Mouse (Mus musculus) cerebellum, postnatal 25 days (tissue): ENCODE results near the gene Gabrr2.

Experiments used
- DNase-seq, 2 experiments: peaks; one replicate each; pipeline ENCODE4 v3.0.0; 2021; ENCODE audit warnings: mixed read lengths in 2 of 2

Gene Gabrr2

GRCm38 (mm10) chr4:33062981-33063380, at the start of gene Gabrr2:
Gene Gabrr2, plus strand, starts transcription at chr4:33062999.
- no peak for DNase-seq

GRCm38 (mm10) chr4:33018361-33018999, 44.3 kb upstream of the Gabrr2 start:
- DNase-seq = peak; percentile 88 to 94

DNA sequence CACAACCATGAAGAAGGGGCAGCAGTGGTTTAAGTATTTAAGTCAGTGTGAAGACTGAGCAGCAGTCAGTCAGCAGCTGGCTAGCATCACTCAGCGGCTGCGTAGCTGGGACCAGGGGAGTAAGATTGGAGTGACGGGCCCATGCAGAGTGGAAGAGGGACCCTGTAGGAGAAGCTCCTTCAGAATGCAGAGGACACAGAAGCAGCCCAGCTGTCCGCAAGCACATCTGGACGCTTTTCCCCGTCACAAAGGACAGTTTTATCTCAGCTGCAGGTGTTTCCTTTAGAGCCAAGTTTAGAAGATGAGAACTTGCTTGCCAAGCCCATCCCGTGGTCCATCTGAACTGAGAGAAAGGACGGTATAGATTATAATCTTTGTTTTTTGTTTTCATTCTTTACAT, 38.4 kb upstream of the Gabrr2 start:
- DNase-seq = no peak

DNA sequence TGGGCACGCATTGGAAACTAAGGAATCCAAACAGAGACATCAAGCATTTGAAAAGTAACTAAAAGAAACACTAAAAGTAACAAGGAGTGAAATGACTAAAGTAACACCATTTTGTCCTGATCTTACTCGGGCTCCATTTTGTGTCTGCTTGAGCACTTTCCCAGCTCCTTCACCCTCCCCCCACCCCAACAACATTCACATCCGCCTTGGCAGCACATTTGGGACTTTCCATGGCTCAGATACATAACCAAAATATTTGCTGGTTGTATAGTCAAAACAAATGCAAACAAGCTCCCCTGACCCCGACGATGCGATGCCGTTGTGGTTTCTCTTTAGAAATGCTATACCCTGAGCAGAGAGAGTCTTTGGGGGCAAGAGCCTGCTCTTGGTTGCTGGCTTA, 33.7 kb upstream of the Gabrr2 start:
- no peak for DNase-seq

DNA sequence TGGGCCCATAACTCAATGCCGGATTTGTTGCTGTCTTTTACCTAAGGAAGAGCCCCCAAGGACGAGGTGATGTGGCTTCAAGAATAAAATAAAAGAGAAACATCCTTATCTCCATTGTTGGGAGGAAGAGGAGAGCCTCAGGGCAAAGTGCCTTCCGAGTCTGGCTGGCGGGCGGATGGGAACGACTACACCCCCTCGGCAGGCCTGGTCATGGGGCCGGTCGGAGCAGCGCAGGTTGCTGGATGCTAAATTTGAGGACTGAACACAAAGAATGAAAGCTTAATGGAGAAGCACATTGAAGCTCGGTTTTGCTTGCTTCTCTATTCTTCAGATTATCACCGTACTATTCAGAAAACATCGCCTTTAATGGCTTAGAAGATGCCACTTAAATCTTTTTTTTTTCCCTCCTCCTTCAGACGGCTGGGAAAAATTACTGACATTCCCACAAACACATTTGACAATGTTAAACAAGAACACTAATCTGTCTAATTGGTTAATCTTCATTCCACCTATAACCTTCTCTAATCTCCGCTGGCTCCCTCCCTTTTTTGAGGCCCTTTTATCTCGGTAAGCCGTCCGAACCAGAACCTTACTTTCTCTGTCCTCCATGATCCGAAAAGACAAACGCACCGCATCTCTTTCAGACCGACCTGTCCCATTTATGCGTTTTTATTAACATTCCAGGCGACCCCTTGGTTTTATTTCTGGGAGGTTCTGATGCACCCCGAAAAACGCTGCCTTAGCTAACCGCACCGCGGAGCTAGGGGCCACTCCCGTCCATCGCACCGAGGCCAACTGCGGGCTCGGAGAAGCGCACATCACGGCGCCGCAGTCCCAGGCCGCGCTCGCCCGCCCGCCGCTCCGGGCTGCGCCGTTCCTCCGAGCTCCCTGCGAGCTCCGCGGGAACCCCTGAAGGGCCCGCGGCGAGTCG, 32.3 kb upstream of the Gabrr2 start:
- peak; percentile 38 to 57 for DNase-seq

DNA sequence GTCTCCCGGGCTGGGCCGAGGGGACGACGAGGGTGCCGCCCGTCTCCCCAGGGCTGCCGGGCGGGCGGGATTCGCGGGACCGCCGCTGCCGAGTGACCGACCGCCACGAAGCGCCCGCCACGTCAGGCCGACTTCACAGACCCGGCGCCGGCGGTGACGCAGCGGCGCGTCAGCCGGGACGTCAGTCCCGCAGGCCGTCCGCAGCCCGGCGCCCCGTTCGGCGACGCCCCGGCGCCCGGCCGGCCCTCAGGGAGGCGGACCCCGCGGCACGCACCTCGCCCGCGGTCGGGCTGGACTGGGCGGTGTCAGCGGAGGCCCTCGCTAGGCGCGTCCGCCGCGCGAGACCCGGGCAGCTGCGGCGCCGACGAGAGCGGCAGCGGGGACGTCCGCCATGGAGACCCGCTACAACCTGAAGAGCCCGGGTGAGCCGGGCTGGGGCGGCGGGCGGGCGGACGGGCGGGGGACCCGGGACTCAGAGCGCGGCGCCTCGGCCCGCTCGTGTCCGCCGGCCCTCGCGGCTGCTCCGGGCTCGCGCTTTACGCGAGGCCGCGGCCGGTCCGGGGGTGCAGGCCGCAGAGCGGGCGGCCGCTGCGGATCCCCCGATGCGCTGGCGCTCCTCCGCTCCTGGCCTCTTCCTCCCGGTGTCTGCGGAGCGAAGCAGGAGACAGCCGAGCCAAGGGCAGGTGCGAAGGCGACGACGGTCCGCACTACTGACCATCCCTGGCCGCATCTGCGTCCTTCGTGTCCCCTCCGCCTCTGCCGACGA, 31.4 kb upstream of the Gabrr2 start, which contains the start of gene Ube2j1:
Gene Ube2j1 (plus strand): TSS at position 222 of the 766 bp plus-strand sequence.
- DNase-seq = peak; percentile 93 to 94

DNA sequence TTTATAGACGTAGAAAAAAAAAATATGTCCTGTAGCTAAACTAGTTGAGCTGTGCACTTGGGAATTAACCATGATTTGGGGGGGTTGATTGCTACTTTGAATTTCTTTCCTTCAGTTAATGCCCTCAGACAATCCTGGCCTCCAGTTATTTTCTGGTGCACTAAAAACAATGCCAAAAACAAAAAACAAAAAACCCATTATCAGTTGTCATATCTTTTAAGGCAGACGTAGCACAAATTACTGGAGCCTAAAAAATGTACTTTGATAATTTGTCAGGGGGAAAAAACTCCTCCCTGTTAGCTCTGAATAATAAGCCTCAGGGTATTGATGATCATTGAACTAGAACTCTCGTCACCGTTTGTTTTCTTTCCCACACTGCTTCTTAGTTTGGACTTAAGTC, 30.8 kb upstream of the Gabrr2 start:
- no peak for DNase-seq

- DNase-seq = no peak
Observed at GRCm38 (mm10) chr4:33033515-33033914, 29.3 kb upstream of the Gabrr2 start.

GRCm38 (mm10) chr4:33039826-33040225, 23.0 kb upstream of the Gabrr2 start:
- DNase-seq = no peak

DNA sequence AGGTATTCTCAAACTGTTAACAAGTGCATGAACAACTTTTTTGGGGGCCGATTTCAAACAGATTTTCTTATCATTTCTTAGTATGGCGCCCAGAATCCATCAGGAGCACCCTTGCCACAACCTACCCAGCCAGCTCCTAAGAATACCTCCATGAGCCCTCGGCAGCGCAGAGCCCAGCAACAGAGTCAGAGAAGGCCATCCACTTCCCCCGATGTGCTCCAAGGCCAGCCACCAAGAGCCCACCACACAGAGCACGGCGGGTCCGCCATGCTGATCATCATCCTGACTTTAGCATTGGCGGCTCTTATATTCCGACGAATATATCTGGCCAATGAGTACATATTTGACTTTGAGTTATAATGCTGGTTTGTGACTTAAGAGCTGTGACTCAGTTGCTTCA, 13.2 kb upstream of the Gabrr2 start:
- DNase-seq = no peak

GRCm38 (mm10) chr4:33052055-33052454, 10.7 kb upstream of the Gabrr2 start:
- DNase-seq = no peak

GRCm38 (mm10) chr4:33052650-33053049, 10.1 kb upstream of the Gabrr2 start:
- no peak for DNase-seq

- DNase-seq = no peak
Observed at GRCm38 (mm10) chr4:33054426-33054825, 8.4 kb upstream of the Gabrr2 start.

DNA sequence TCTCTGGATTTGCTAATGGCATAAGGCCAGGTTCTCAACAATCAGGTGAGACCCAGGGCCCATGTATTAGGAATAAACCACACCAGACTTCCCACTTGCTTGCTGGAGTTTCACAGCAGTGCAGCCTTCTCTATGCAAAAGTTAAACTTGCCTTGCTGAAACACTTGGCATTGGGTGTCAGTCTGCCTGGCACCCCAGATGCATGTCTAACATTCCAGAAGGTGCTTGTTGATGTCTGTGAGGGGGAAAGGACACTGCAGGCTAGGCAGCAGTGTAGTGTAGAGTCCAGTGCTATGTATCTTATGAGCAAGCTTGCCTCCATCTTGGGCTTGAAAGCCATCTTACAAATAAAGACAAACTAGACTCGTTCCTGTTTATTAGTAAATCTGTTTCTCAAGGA, 6.5 kb upstream of the Gabrr2 start:
- no peak for DNase-seq

DNA sequence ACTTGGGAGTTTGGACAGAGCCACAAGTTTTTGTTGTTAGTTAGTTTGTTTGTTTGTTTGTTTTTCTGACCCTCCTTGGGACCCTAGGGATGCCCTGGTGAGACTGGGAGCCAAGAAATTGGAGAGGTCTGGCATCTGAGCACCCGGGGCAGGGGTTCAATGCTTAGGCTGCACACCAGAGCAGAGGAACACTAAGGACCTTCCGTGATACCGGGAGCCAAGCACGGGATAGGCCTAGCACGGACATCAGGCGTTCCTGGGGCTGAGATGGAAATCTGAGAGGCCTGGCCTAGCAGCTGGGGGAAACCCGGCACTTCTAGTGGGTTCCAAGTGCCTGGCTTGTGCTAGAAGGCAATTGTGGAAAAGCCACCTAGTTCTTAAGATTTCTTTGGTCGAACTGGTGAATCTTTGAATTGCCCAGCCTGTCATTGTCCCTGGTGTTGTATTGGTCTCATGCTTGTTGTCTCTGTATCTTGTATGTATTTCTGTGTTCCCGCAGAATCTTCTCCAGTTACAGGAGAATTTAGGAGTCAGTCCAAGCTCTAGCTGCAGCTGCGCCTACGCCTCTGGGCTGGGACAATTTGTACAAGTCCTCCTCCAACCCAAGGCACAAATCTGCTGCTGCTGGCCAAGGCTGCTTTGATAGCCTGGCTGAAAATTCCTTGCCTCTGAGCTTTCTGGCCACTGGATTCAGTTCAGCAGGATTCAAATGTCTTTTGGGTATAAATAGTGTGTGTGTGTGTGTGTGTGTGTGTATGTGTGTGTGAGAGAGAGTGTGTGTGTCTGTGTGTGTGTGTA, 4.7 kb upstream of the Gabrr2 start:
- DNase-seq = no peak

GRCm38 (mm10) chr4:33061158-33061557, 1.6 kb upstream of the Gabrr2 start:
- DNase-seq = no peak

DNA sequence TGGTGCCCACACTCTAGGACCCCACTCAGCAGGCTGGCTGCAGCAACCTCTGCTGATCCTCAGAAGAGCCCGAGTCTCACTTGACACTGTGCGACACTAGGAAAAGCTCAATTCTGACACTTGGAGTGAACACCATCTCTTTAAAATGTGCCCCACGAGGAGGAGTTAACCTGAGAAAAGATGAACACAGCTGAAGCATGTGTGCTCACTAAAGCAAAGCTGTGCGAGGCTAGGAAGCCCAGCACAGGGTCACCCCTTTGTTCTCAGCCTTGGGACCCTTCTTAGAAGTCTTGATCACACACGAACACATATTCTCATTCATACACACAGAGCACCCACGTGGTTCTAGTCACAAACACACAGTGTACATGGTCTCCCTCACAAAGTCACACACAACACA, 2.2 kb downstream of the Gabrr2 start:
- no peak for DNase-seq

GRCm38 (mm10) chr4:33066223-33066960, 3.6 kb downstream of the Gabrr2 start:
- no peak for DNase-seq

- no peak for DNase-seq
Observed at GRCm38 (mm10) chr4:33067331-33067730, 4.5 kb downstream of the Gabrr2 start.

DNA sequence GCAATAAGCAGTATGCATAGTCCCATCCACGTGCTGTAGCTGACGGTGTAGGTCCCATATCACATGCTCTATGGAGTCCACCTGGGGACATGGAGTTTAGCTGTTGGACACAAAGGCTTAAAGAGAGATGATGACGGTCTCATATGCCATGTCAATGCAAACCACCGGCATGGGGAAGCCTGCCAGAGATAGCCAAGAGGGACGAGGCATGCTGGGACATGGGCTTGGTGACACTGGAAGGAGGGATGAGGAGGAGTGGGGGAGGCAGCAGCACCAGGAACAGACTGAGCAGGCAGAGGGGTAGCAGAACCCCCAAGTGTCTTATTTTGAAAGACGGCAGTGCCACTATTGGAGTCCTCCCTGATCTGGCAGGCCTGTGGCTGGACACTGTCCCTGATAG, 5.0 kb downstream of the Gabrr2 start:
- peak in 1 of 2 experiments; percentile 33 for DNase-seq

GRCm38 (mm10) chr4:33068894-33069293, 6.1 kb downstream of the Gabrr2 start:
- DNase-seq = peak; percentile 94 to 95

DNA sequence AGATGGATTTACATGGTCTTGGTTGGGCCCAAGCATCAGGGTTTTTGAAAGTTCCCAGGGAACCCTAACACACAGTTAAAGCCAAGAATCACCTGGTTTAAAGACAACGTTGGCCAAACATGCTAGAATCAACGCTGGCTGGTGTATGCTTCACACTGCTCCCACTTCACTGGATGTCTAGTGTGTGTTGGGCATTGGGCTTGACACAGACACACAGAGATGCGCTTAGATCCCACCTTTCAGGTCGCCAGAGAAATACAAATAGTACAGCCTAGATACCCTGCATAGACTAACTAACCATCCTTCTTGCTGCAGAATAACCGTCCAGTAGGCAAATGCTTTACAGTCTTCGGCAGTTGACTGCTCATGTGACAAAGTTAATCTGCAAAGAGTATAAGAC, 7.5 kb downstream of the Gabrr2 start:
- no peak for DNase-seq
